Mouse (Mus musculus) gastrocnemius, adult 18-20 months (tissue): ENCODE measurements around the gene Ube2q1. TPM values are rescaled to one million over a fixed set of nuclear protein-coding genes. Genes with fewer than 3 reads are reported as not detected.
"Not testable (repeated sequence)": the region's sequence is repeated elsewhere in the genome, so short reads cannot be mapped to it uniquely, and the experiment has no call there.

ENCODE experiments used
- DNase-seq: peaks from one replicate; pipeline ENCODE4 v3.0.0; 2021; ENCODE audit warnings: low spot score
- total RNA-seq, 2 experiments: library from RNA; stranded (reverse); gene quantifications; 2 replicates each; pipeline ENCODE4 v1.2.3; 2021

Ube2q1 gene
- total RNA-seq, 2 experiments from 2014 or later = 13.1 to 14.0 TPM

DNA sequence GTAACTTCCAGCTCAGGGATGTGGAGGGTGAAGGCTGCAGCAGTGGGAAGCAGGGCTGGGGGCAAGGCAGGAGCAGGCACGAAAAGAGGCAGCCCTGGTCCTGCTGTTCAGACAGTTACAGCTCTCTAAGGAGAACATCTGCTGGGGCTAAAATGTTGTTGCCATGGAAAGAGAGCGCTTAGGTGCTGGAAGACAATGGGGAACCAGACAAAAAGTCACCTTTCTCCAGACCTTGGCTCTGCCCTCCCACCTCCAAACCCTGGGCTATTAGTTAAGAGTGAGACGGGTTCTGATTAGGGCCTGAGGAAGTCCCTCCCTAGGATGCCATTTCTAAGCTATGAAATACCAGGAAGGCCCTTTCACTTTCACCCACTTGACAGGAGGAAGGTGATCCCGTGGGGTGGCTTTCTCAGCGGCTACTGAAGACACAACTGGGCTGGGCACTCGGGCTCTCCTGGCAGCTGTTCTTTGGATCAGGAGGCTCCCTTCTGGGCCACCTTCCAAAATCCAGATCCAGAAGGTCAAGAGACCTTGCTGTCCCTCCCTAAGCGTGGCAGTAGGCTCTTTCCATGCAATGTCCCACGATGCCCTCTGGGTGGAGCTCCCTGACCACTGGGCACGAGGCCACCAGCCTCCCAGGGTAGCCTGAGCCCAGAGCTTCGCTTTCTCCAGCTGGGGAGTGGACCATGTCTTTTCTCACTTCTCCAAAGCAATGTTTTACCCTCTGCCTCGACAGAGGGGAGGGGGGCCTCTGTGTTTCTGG, 11.8 kb downstream of the Ube2q1 start:
- DNase-seq = peak; percentile 94

- DNase-seq = no peak
These were observed 12.9 kb downstream of the Ube2q1 start for GRCm38 (mm10) chr3:89786275-89786674.

GRCm38 (mm10) chr3:89788680-89789352, 15.4 kb downstream of the Ube2q1 start:
- no peak for DNase-seq

DNA sequence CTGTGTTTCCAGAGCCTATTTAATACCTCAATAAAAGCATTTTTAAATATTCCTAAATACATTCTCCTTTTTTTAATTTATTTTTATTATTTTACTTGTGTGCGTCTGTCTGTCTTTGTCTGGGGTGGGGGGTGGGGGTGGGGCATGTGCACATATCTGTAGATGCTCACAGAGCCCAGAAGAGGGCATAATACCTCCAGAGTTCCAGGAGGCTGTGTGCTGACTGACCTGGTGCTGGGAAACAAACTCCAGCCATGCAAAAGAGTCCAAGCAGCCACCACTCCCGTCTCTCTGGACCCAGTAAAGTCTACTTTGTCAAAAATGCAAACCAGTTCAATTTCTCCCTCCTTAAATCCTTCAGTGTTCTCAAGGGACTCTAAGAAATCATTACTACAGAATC, 21.2 kb downstream of the Ube2q1 start:
- DNase-seq = no peak

- DNase-seq = no peak
These were observed 22.3 kb downstream of the Ube2q1 start for GRCm38 (mm10) chr3:89795746-89796145.

GRCm38 (mm10) chr3:89796358-89796757, 22.9 kb downstream of the Ube2q1 start:
- peak; percentile 24 for DNase-seq

- no peak for DNase-seq
These were observed 25.1 kb downstream of the Ube2q1 start for GRCm38 (mm10) chr3:89798518-89798917.

- DNase-seq = no peak
These were observed 26.1 kb downstream of the Ube2q1 start for GRCm38 (mm10) chr3:89799476-89799875.

DNA sequence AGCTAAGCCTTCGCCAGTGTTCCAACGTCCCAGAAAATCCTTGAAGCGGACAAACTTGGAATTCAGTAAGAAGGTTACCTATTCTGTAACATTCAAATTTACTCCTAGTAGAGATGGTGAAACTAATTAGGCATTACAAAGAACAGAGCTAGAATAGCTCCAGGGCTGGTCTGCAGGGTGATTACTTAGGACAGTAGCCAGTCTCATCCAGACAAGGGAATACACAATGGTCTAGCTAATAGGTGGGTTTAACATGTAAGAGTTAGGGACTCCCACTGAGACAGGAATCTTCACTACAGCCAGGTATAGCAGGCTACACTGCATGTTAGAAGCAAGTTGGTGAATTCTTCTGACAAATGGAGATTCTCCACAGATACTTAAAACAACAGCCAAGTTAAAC, 26.7 kb downstream of the Ube2q1 start:
- DNase-seq = not testable (repeated sequence)

- no peak for DNase-seq
These were observed 27.5 kb downstream of the Ube2q1 start for GRCm38 (mm10) chr3:89800774-89801506.

DNA sequence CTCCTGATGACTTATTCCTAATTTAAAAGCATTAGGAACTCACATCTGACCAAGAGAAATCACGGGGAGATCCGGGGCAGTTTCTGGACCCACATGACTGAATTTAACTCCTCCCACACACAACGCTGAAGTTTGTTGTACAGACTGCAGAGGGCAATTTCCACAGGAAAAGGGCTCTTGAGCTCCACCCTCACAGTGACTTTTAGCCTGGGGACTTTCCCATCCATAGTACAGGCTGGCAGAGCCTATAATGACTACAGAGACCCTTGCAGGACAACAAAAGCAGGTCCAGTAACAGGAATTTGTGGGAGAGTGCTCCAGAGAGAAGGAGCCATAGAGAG, 28.1 kb downstream of the Ube2q1 start:
- DNase-seq = no peak

GRCm38 (mm10) chr3:89802876-89803275, 29.5 kb downstream of the Ube2q1 start:
- no peak for DNase-seq

- DNase-seq = no peak
These were observed 31.8 kb downstream of the Ube2q1 start for GRCm38 (mm10) chr3:89805179-89805578.

GRCm38 (mm10) chr3:89806751-89807150, 33.3 kb downstream of the Ube2q1 start:
- DNase-seq = no peak

- no peak for DNase-seq
These were observed 33.8 kb downstream of the Ube2q1 start for GRCm38 (mm10) chr3:89807171-89807570.

GRCm38 (mm10) chr3:89807881-89808280, 34.5 kb downstream of the Ube2q1 start:
- no peak for DNase-seq

DNA sequence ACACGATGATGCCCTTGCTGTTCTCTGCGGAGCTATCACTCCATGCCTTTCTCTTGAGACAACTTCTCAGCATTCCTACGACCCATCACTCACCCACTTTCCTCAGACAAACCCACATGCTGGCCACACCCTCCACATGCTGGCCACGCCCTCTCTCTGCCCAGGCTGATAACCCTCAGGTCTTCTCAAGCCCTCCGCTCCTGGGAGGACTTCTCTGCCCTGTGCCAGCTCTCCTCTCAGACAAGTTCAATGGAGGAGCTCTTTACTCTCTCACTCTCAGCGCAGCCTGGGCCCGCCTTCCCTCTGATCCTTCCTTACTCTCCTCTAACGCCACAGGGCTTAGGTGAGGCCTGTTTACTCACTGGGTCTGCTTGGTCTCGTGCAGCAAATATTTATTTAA, 35.2 kb downstream of the Ube2q1 start:
- DNase-seq = no peak

DNA sequence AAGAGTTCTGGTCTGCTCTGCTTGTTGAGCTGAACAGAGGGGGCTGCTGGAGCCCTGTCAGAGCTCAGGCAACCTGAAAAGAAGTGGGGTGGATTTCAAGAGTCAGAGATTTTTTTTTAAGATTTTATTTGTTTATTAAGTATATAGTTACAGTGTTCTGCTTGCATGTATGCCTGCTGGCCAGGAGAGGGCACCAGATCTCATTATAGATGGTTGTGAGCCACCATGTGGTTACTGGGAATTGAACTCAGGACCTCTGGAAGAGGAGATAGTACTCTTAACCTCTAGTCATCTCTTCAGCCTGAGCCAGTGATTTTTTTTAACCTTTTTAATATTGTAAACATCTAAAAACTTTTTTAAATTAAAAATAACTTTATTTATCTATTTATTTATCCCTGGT, 37.4 kb downstream of the Ube2q1 start:
- DNase-seq = no peak

- DNase-seq = no peak
These were observed 38.8 kb downstream of the Ube2q1 start for GRCm38 (mm10) chr3:89812166-89812565.

- no peak for DNase-seq
These were observed 40.6 kb downstream of the Ube2q1 start for GRCm38 (mm10) chr3:89814051-89814450.

DNA sequence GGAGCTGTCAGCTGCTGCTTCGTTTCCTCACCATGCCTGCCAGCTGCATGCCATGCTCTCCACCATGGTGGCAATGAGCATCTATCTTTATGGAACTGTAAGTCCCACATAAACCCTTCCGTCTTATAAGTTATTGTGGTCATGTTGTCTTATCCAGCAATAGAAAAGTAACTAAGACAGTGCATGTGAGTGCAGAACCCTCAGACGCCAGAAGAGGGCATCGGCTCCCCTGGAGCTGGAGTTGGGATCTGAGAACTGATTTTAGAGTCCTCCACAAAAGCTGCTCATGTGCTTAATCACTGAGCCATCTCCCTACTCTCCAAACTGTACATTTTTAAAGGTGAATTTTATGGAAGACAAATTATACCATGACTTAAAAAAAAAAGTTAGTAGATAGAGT, 43.6 kb downstream of the Ube2q1 start:
- peak; percentile 41 for DNase-seq

DNA sequence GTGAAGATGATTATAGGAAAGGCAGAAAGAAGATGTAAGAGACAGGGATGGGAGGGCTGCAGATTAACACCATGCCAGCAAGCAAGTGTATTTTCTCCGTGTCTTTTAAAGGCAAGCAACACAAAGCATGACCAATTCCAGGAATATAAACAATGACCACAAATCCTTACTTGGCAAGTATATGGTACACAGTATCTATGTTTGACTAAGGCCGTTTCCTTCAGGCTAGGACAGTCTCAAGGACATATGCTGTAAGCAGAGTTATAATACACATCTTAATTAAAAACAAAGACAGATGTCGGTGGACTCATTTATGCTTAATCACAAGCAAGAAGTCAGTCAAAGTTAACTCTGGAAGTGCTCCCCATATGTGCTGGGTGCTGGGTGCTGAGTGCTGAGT, 45.2 kb downstream of the Ube2q1 start:
- no peak for DNase-seq

DNA sequence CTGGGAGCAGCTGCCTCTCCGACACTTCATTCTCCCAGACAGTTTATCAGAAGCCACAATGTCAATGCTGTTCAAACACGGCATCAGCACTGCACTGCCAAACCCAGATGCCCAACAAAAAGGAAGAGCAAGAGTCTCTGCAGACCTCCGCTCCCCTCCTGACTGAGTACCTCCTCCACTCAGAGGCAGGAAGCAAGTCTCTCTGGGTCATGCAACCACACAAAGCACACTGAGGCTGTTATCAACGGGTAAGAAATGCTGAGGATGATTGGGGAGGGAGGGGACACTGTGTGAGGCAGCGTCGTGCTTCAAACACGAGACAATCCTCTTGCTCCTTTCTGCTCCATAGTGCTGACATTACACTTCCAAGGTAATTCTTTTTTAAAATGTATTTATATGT, 46.5 kb downstream of the Ube2q1 start:
- no peak for DNase-seq
